Mouse (Mus musculus): ENCODE data around the gene Defb47. TPM values are rescaled to one million over a fixed set of nuclear protein-coding genes. Genes with fewer than 3 reads are reported as not detected.

Gene Defb47
- total RNA-seq, 2 experiments from 2014 or later: not detected

Other genes with a start within 250 kb of the Defb47 start
- gene Ints6, start 236.9 kb upstream of the Defb47 start, total RNA-seq (2021): 10 to 100 TPM; 36.8 to 37.3 TPM
- 10 to 100 TPM; 14.2 to 14.5 TPM for gene Wdfy2, start 160.4 kb upstream of the Defb47 start, total RNA-seq (2021)
- gene Defb48, start 13.6 kb upstream of the Defb47 start, total RNA-seq (2021): not detected
- not detected for gene Defb43, start 13.7 kb downstream of the Defb47 start, total RNA-seq (2021)
- gene Defb42, start 48.9 kb downstream of the Defb47 start, total RNA-seq (2021): not detected
- not detected for gene Defb30, start 51.9 kb downstream of the Defb47 start, total RNA-seq (2021)